9 mouse cellular contexts compared by ENCODE assay signal in genomic region chr5:112577750-112578149, GRCm38 (mm10). TPM values are rescaled to one million over a fixed set of nuclear protein-coding genes. Genes with fewer than 3 reads are reported as not detected.
DNase-seq lines count a peak whose midpoint lies in the region; ATAC-seq and TF ChIP-seq lines count a peak whose summit lies in the region.
"Had no signal": no experiment of that assay in that cellular context is flagged by ENCODE, and none has a peak within 500 bp of the region (broad histone marks: within the 10 kb centered on the region; RNA-seq: fewer than 3 reads in every experiment).

No protein-coding gene starts in this region.

- H3K9me3 ChIP-seq in E14TG2a.4 (ENCODE audit: low read length): no peaks in the 10 kb centered on the region
- no peaks in the 10 kb centered on the region for H3K9me3 ChIP-seq in hindbrain, embryonic 10.5 days
- H3K9me3 ChIP-seq in midbrain, embryonic 11.5 days (ENCODE audit: control insufficient read depth, low read length): no peaks in the 10 kb centered on the region

- peak overlapping the region; percentile 65; the same call in 1 of the 2 replicates for H3K9ac ChIP-seq in midbrain, embryonic 11.5 days (ENCODE audit: low read length)

- intact Hi-C loops in heart, postnatal 10 days (cut with DNase I): loop anchor here (5.0 kb wide), 1 partner anchor 120 kb away; no protein-coding TSS in a partner anchor

- peak overlapping the region; percentile 72 for H3K4me3 ChIP-seq in E14TG2a.4 (replicated peaks; ENCODE audit: low read length)
- peak overlapping the region; percentile 54 for H3K4me3 ChIP-seq in hindbrain, embryonic 10.5 days
- no peak overlapping the region for H3K4me3 ChIP-seq in midbrain, embryonic 11.5 days (ENCODE audit: low read depth, low read length)

- peak overlapping the region; percentile 54; the same call in 1 of the 2 replicates for H3K27ac ChIP-seq in hindbrain, embryonic 10.5 days
- no peak overlapping the region for H3K27ac ChIP-seq in midbrain, embryonic 11.5 days (ENCODE audit: low read depth, low read length)

- peak; percentile 61 for DNase-seq in cerebellum, adult 8-10 months
- DNase-seq in hindbrain, embryonic 10.5 days (ENCODE audit: low spot score): peak; percentile 25
- DNase-seq in midbrain, embryonic 11.5 days (ENCODE audit: low spot score, missing footprints): peak; percentile 87
- DNase-seq in thymus, postnatal 0 days (ENCODE audit: low spot score): no peak
- no peak for DNase-seq in heart, postnatal 10 days
- DNase-seq in urinary bladder, postnatal 14 days (ENCODE audit: low spot score): no peak
- no peak for DNase-seq in heart, adult 9 months (ENCODE audit: low spot score in 2 of 2)

- WGBS in hindbrain, embryonic 10.5 days: 9% methylated on average over 10 of the region's 10 CpGs
- 5% methylated on average over 10 of the region's 10 CpGs for WGBS in midbrain, embryonic 11.5 days

- peaks cover 86% of the 10 kb centered on the region for H3K27me3 ChIP-seq in E14TG2a.4 (ENCODE audit: insufficient read depth, low read length)
- H3K27me3 ChIP-seq in hindbrain, embryonic 10.5 days (ENCODE audit: insufficient read depth, poor library complexity, severe bottlenecking): peaks cover 100% of the 10 kb centered on the region
- H3K27me3 ChIP-seq in midbrain, embryonic 11.5 days (ENCODE audit: control insufficient read depth, insufficient read depth, low read length): peaks cover 32% of the 10 kb centered on the region

- no peak for TF ChIP-seq CTCF in E14TG2a.4 (conservative IDR thresholded peaks at IDR 0.05; ENCODE audit: low read length)

- no peaks in the 10 kb centered on the region for H3K36me3 ChIP-seq in E14TG2a.4 (ENCODE audit: insufficient read depth, low read length)
- no peaks in the 10 kb centered on the region for H3K36me3 ChIP-seq in hindbrain, embryonic 10.5 days
- H3K36me3 ChIP-seq in midbrain, embryonic 11.5 days (ENCODE audit: control insufficient read depth, insufficient read depth, low read length): no peaks in the 10 kb centered on the region

- H3K4me2 ChIP-seq in midbrain, embryonic 11.5 days: peak overlapping the region; percentile 90

- ATAC-seq in midbrain, embryonic 11.5 days (ENCODE audit: low FRiP score): no peak
- ATAC-seq: Patski had no signal

- peaks cover 31% of the 10 kb centered on the region for H3K4me1 ChIP-seq in E14TG2a.4 (replicated peaks; ENCODE audit: low read depth, low read length)
- peaks cover 63% of the 10 kb centered on the region for H3K4me1 ChIP-seq in hindbrain, embryonic 10.5 days (replicated peaks)
- peaks cover 24% of the 10 kb centered on the region for H3K4me1 ChIP-seq in midbrain, embryonic 11.5 days (ENCODE audit: control insufficient read depth, insufficient read depth, low read length)

RNA-seq across cellular contexts. Expression of gene Sez6l, which starts 0.8 kb away (rescaled TPM):
- 1.4 and 6.0 TPM in 2 replicates for polyA plus RNA-seq in hindbrain, embryonic 10.5 days (2016; fragmentation: Nextera tagmentation; extraction: Ambion mirVana)
- polyA plus RNA-seq in midbrain, embryonic 11.5 days (2014; fragmentation: Nextera tagmentation; extraction: Ambion mirVana): 2.6 TPM in 2 replicates
- polyA plus RNA-seq in thymus, postnatal 0 days (2015; fragmentation: Nextera tagmentation; extraction: Ambion mirVana): 0.23 and 0.25 TPM in 2 replicates
- total RNA-seq in heart, postnatal 10 days (2021): under 1 TPM; 0.31 to 0.62 TPM

Comparison
In these comparisons a context has a peak if more than half of its experiments do, and no peak if none do; other contexts are left out.
1. DNase-seq: peak in cerebellum, adult 8-10 months (single experiment), hindbrain, embryonic 10.5 days (single experiment) and midbrain, embryonic 11.5 days (single experiment); none in thymus, postnatal 0 days (single experiment), heart, postnatal 10 days (0 of 2), urinary bladder, postnatal 14 days (single experiment) and heart, adult 9 months (0 of 2).